Mouse (Mus musculus) MEL (cell line): ENCODE results near the gene Twnk.
"Not testable (repeated sequence)": the region's sequence is repeated elsewhere in the genome, so short reads cannot be mapped to it uniquely, and the experiment has no call there.

Source experiments
- CHD2 ChIP-seq: IDR thresholded peaks from 2 replicates; pipeline ENCODE4 v1.6.1; 2011; ENCODE audit warnings: low read length, improper control_type of control experiment
- CTCF ChIP-seq, 3 experiments: IDR thresholded peaks in 2 of 3; conservative IDR thresholded peaks in 1 of 3; 2 replicates each; pipeline ENCODE4 v1.5.1; 2011 to 2012; ENCODE audit warnings: low read length in 3 of 3, low read depth in 2 of 3, mild to moderate bottlenecking in 2 of 3, improper control_type of control experiment in 1 of 3, inconsistent platforms in 1 of 3, mixed read lengths in 1 of 3, moderate library complexity in 1 of 3; ENCODE audit not compliant: control insufficient read depth in 1 of 3, insufficient read depth in 1 of 3, poor library complexity in 1 of 3, severe bottlenecking in 1 of 3
- MYB ChIP-seq: IDR thresholded peaks from 2 replicates; pipeline ENCODE4 v1.6.1; 2011; ENCODE audit warnings: mild to moderate bottlenecking, low read depth, low read length, improper control_type of control experiment
- MYC ChIP-seq: IDR thresholded peaks from 2 replicates; pipeline ENCODE4 v1.6.1; 2011; ENCODE audit warnings: low read depth, mild to moderate bottlenecking, low read length, improper control_type of control experiment, moderate library complexity
- POLR2A ChIP-seq, 2 experiments: IDR thresholded peaks; 2 replicates each; pipeline ENCODE4 v1.6.1; 2011 to 2012; ENCODE audit warnings: low read length in 2 of 2, mild to moderate bottlenecking in 2 of 2, control low read depth in 1 of 2, improper control_type of control experiment in 1 of 2, low read depth in 1 of 2, moderate library complexity in 1 of 2; ENCODE audit not compliant: control insufficient read depth in 1 of 2, insufficient read depth in 1 of 2, poor library complexity in 1 of 2
- RAD21 ChIP-seq: IDR thresholded peaks from 2 replicates; pipeline ENCODE4 v1.6.1; 2011; ENCODE audit warnings: mild to moderate bottlenecking, low read depth, low read length, improper control_type of control experiment
- ZNF384 ChIP-seq: IDR thresholded peaks from 2 replicates; pipeline ENCODE4 v1.6.1; 2012; ENCODE audit warnings: low read depth, mild to moderate bottlenecking, inconsistent platforms, low read length, improper control_type of control experiment

DNA sequence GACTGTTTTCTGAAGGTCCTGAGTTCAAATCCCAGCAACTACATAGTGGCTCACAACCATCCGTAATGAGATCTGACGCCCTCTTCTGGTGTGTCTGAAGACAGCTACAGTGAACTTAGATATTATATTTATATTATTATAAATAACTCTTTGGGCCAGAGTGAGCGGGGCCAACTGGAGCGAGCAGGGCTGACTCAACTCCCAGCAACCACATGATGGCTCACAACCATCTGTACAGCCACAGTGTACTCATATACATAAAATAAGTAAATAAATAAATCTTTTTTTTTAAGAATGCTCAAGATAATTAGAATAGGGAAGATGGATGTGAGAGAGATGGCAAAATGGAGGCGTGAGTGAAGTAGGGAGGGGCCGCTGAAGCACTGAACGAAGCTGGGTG lies 32.7 kb downstream of the Twnk start:
- TF ChIP-seq CTCF (IDR thresholded peaks at IDR 0.05 in 2 of 3, conservative IDR thresholded peaks at IDR 0.05 in 1 of 3; ENCODE audit: control insufficient read depth in 1 of 3, insufficient read depth in 1 of 3, low read depth in 2 of 3, low read length in 3 of 3, poor library complexity in 1 of 3, severe bottlenecking in 1 of 3); MYB; ZNF384; RAD21; POLR2A (IDR thresholded peaks at IDR 0.05; ENCODE audit: control insufficient read depth in 1 of 2, insufficient read depth in 1 of 2, low read depth in 1 of 2, low read length in 2 of 2, poor library complexity in 1 of 2); MYC; CHD2: not testable (repeated sequence)
